Mouse (Mus musculus) c-Kit-positive CD71-negative TER-119-negative erythroid progenitor cells, embryonic 14.5 days (primary cell): ENCODE measurements around the gene Pde1a.
"Not testable (repeated sequence)": the region's sequence is repeated elsewhere in the genome, so short reads cannot be mapped to it uniquely, and the experiment has no call there.

Source experiments
- DNase-seq: peaks from one replicate; pipeline ENCODE4 v3.0.0-alpha.2; 2013; ENCODE audit warnings: low read depth

Pde1a gene

DNA sequence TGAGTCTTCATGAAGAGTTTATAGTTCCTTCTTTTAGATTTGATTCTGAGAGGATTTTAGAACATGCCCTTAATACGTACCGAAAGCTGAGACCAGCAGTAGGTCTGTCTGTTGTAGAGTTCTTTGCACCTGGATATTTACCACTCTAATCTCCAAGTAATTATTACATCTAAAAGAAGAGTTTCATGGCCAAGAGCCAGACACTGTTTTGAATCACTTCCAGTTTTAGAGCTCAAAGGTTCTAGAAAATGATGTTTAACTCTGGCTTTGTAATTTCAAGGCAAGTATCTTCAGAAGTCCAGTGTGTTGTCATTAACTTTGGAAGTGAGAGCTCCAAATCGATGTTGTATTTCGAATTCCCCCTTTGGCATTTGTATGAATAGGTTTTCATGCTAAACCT lies 167.8 kb downstream of the Pde1a start:
- no peak for DNase-seq

DNA sequence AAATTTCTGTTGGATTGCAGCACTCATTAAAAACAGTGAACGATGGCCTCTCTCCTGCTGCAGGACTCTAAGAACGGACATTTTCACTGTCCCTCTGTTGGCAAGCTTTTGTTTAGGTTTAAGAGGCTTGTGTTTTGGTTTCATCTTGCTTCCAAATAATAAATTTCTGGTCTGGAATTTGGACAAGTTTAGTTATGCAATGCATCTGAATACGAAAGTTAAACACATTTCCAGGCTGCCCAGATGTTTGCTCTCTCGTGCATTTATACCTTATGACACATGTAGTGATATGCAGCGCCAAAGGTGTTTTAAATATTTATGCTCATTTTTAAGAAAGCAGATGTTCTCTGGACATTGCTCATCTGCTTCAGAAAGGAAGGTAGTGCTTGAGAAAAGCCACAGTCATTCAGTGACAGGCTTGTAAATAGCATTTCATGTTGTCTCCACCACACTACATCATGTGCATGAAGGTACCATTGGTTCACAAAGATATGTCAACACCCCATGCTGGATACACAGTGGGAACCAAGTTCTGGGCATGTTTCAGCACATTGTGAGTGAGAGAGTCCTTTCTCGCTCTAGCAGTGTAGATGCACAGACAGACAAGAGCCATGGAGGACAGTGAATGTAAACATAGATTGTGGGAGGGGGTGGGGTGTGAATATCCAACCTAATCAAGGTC lies 171.5 kb downstream of the Pde1a start:
- DNase-seq, result no peak

DNA sequence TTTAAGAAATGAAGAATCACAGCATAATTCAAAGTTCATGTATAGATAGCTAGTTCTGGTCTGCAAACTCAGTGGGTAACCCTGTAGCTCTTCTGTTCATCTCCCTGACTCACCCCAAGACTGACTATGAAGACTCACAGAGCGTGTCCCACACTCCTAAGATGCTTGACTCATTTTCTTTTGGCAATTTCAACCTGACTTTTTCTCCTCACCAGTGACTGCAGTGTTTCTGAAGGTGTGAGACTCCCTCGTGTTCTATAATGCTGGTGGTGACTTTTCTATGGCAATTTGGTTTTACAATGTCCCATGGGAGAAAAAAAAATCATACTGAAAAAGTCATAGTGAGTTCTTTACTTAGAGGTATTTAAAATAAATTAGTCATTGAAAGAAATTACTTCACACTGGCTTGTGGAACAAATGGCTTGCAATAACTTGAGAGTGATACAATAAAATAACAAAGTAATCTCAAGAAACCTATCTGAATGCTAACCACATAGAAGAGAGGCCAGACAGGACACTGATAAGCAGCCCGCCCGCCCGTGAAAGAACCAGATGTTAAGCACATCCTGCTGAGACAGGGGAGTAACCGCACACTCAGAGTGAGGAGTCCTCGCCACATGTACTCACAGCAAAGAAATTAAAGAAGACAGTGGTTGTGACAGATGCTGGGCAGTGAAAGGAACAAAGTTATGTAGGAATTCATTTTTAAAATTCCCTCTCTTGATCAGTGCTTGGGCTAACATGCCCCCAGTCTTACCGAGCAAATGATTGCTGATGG lies 183.2 kb downstream of the Pde1a start:
- DNase-seq, result no peak

DNA sequence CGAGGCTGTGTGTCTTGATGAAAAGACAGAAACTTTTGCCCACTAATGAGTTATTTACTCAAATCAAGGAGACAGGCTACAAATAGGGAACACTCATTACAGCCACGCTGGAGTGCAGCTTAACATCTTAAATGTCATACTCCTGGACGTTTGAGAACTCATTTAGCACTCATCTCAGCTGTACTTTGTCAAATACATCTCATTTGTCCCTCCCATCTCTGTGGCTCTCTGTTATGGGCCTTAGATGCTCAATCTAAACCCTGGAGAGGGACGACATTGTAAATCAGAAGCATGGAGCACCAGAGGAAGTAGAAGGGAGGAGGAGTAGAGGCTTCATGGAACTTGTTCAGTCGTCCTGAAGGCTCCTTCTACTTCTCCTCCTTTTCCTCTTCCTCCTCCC lies 194.6 kb downstream of the Pde1a start:
- DNase-seq, result no peak

DNA sequence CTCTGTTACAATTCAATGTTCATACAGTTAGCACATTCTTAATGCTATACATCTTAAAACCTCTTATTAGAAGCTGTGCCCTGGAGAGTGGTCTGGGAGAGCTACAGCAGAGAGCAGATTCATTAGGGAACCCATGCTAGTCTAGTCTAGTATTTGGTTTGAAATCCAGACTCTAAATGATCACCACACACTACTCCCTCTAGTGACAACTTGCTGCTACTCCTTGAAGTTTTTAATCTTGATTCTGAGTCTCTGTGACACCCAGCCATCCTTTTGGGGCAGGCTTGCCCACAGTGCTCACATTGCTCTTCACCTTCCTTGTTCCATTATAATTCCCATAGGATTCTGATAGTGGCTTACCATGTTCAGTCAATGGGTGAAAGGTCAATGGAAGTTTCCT lies 206.9 kb downstream of the Pde1a start:
- no peak for DNase-seq

DNA sequence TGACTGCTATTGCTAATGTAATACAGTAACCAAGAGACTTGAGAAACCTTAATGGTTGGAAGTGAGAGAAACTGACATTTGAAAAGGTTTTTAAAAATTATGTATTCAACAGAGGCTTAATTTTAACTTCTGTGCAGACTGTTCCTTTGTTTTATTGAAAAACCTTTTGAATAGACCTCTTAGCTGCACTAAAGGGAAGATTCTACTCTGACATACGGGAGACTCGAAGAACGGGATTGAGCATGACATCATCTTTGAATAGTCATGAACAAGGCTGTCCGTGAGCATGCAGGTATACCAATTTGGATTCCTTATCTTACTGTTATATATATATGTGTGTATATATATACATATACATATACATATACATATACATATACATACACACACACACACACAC lies 207.9 kb downstream of the Pde1a start:
- DNase-seq, result no peak

DNA sequence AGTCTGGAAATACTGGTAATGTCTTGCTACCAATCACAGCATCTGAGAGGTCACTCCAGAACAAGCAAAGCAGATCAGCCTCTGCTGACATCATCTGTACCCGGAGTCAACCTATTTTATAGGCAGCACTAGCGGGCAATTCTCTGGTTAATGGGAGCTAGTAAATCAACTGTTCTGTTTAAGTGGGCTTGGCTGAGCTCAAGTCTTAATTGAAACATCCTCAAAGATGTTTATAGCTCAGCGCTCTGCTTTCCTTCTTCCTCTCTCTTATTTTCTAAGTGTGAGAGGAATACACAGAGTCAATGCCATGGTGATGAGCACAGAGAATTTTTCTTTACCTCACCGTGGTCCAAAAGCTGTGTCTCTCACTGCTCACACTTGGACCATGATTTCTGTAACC lies 208.8 kb downstream of the Pde1a start:
- DNase-seq, result no peak

DNA sequence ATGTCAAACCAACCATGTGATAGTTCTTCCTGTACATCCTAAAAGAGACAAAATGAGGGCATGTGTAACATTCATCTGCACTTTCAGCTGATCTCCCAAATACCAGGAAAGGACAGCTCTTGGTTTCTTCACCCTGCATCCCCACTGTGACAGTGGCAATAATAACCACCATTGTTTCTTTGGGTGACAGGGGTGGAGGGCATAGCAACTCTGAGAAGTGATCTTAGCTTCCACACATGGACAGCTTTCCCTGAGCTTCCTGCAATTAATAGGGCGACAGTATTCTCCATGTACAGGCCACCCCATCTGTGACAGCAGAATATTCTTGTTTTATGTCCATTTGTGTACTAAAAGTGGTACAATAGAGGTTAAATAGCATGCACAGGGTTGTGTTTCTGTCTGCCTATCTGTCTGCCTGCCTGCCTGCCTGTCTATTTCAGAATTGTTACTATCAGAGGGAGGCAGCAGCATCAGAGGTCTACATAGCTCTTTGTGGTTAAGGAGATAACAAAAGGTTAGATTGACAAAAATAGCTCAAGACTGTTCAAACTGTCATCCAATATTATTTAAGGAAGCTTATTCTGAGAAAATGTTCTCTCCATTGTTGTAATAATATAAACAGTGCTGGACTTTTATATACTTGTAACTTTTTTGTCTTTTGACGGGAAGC lies 227.3 kb downstream of the Pde1a start:
- peak; percentile 4 for DNase-seq

DNA sequence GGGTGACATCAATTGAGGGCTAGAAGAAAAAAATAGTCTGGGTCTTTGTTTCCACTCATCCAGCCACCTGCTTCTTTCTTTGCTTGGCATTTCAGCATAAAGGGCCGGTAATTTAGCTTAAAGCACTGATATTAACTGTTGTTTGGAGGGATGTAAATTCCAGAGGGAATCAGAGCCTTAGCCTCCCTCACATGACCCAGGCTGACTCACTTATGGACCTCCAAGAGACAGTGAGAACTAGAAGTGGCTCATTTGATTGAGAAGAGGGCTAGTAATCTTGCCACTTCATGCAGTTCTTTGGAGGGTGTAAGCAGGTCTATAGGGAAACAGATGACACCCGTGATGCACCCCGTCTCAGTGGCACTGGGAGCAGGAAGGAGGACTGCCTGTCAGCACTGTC lies 230.7 kb downstream of the Pde1a start:
- DNase-seq, result no peak

DNA sequence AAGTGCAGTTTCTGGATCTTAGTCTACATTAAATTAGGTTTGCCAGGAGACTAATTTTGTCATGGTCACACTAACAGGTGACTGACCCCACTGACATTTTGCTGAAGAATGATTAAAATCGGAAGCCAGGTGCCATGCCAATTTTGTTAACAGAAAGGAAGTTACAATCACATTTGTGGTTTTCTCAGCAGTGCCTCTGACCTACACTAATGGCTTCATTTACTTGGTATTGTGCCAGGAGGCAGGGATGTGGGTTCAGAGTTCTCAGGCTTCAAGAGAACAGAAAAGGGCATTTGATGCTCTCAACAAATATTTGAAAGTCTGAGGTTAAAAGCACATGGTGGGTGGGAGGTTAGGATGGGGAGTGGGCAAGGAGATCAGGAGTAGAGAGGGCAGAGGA lies 236.4 kb downstream of the Pde1a start:
- DNase-seq, result no peak

DNA sequence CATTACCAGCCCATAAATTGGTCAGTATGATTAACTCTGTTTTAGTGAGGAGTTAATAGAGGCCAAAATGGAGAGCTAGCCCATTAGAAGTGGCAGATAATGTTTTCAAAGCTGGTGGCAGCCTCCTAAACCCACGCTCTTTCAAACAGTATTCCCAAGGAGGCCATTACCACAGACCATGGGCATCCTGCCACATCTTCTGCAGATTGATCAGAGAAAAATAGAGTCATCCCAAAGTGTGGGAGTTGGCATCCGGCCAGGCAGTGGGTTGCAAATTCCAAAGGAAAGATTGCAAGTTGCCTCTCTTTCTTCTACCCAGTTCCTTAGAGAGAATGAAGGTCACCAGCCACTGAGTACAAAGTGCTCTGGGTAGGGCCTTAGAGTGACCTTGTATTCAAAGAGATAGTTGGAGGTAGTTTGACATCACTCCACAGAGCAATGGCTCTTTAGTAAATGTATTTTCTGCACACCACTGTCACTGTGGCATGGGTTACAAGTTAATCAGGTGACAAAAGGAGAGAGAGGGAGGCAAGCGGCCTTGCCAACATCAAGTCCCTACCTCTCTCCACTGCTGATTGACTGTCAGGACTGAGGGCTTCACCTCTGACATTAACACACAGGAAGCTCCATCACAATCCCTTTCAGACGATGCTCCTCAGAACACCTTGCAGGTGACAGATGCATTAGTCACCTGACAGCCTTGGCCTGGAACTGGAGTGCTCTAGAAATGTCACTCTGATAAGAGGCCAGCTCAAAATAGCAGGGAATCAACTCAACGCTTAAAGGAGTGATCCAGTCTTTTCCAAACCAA lies 237.3 kb downstream of the Pde1a start:
- DNase-seq, result no peak

DNA sequence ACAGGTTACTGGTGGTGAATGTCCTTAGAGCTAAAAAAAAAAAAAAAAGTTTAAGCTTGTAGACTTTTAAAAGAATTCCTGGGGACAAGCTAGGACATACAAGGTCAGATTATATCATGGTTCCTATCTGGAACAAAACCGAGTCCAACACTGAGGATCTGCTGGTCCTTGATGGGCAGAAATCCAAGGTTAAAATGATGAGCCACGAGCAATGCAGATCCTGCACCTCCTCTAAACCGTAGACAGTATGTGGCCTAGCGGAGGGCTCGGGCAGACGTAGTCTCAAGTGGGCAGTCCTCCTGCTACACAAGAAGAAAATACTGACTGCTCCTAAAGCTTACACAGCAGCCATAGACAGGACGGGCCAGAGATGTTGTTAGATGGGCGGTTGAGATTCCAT lies 238.5 kb downstream of the Pde1a start:
- no peak for DNase-seq

DNA sequence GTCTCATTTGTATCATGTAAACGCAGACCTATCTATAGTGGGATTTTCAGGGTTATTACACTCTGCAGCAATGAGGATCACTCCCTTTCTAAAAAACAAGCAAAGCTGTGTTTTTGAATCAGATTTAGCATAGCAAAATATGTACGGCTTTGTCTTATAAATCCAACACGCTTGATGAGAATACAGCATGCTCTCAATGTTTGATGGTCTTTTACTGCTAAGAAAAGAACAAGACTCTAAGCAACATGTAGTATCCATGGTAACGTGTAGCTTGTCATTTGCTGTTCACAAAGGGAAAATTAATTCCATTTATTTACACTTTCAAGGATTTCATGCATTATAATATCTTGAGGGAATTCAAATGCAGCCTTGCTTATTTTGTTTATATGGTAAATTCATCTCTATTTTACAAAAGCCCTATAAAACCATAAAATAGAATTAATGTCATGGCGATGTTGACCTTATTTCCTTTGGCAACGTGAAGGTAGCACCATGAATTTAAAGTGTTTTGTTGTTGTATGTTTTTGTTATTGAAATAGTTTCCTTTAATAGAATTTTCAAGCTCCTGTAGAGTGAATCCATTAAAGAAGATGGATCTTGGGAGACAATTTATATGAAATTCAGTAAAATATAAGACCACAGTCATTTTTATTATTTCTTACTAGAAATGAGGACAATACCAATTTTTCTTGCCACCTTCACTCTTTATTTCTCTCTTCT lies 245.5 kb downstream of the Pde1a start:
- DNase-seq, result no peak

DNA sequence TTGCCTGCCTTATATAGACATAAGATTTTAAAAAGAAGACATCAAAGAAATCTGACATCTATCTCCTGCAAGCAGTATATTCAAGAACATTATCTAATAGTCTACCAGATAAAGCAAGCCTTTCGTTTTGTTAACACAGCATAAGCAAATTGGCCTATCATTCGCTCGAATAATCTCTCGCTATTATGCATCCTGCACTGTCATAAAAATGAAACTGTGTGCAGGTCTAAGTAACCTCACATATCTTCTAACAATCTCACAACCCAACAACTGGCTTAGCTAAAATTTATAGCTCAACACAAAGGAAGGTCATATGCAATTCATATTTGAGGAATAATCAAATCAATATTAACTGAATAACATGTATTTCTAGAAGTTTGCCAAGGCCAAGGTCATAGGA lies 246.0 kb downstream of the Pde1a start:
- no peak for DNase-seq

DNA sequence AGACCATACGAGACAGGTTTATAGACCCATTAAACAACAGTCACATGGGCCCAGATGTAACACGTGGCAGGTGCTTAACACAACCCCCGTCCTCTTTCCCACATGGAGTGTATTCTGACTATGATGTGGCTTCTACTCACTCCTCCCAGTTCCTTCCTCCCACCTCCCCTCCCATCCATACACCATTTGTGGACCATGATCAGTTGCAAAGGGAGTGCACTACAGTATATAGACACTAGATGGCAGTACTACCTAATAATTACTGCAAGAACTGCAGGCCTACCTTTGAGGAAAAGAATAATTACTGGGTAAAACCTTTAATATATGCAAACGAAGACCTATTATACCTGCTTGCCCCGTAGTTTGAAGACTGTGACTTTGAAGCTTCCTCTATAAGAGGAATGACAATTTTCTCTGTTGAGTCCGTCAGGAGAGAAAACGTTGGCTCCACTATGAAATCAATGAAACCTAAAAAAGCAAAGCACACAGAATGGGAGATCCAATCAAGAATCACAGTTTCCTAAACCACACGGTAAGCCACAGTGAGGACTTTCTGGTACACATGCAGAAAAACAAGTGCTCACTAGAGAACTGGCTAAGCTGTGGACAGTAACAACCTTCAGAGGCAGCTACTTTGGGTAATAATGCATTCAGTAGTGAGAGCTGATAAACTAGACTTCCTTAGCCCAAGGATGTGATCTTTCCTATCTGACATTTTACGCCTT lies 263.8 kb downstream of the Pde1a start:
- peak; percentile 42 for DNase-seq

DNA sequence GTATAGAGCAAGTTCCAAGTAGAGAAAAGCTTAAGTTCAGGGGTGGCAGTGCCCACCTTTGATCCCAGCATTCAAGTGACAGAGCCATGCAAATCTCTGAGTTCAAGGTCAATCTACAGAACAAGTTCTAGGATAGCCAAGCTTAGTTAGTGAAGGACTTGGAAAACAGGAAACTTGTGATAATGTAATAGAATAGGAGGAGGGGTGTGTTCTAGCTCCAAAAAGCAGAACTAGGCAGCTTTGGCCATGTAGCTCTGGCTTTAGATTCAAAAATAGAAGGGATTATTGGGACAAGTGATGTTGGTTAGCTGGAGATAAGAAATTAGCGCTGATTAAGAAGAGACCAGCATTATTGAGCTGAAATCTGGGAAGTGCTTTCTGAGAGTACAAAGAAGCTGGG lies 272.4 kb downstream of the Pde1a start:
- no peak for DNase-seq

DNA sequence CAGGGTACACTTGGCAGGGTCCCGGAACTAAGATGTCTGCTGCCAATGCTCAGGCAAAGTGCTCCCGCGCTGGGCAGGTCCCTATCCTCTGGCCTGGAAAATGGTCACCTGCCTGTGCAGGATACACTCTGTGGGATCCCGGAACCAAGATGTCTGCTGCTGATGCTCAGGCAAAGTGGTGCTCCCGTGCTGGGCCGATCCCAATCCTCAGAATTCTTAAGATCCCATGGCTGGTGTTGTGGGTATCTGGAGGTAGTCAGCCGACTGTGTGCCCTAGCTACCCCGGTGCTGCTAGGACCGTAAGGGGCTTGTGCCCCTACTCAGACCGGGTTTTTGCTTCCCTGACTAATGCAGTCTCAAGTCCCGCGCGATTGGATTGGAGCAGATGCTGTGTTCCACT lies 281.9 kb downstream of the Pde1a start:
- DNase-seq, result not testable (repeated sequence)

DNA sequence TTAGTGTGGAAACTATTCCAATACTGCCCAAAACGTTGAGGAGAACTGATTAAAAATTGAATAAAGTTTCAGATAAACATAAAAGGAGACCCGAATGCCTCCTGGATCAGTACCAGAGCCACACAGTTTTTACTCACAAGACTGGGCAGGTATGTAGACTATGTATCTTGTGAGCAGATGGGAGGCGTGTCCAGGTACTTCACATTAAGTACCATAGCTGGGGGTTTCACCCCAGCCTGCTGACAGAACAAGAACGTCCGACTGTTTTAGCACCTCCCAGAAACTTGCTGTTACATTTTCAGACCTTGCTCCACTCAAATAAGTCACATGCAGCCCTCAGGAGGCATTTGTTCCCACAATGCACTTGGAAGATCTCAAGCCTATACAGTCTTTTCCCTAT lies 289.7 kb downstream of the Pde1a start:
- no peak for DNase-seq

DNA sequence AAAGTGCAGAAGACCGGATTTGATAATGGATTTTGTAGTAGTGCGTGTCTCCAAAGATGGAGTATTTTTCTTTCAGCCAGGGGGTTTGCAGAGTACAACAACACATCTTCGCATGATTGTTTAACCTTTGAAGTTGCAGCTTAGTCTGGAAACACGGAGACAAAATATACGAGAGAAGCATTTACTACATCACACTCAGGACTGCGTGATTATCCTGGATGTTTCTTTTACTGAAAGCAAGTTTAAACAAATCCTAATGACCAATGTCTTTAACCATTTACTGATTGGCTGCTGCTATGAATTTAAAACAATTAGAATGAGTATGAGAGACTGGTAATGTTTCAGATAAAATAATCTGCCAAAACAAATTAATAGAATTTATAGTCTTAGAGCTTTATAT lies 290.2 kb downstream of the Pde1a start:
- no peak for DNase-seq

DNA sequence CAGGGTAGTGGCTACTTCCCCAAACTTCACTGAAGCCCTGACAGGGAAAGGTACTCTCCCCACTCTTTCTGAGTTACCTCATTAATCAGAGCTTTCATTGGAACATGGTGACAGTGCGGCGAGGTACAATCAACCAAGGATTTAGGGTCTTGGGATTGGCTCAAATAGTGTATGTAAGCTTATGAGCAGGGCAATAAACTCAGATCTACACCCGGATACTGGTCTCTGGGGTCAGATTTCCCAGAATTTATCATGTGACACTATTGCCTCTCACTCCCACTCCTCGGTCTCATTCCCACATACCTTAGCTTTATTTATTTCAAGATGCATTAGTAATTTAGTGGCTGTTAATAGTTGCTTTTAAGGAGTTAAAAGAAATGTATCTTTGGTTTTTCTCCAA lies 303.4 kb downstream of the Pde1a start:
- no peak for DNase-seq

DNA sequence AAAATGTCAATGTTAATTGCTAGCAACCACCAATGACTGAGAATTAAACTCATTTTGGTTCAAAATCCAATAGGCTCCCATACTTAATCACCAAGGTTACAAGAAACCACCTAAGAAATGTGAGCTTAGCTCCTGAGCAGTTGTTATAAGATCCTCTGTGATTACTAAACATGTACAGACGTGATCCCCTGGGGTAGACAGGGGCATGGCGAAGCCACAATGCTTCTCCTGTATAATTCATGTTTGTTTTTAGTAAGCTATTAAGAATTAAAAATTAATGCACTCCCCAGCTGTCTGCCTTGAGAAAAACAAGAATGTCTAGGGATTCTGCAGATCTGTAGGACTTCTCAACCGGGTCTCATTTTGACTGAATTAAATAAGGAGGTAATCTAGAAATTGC lies 309.7 kb downstream of the Pde1a start:
- DNase-seq, result no peak
